Mouse (Mus musculus) lung, embryonic 16.5 days (tissue): ENCODE data around the gene Klhdc9. TPM values are rescaled to one million over a fixed set of nuclear protein-coding genes. Genes with fewer than 3 reads are reported as not detected.

Experiments
- polyA plus RNA-seq: library from polyadenylated mRNA; unstranded; fragments of >200 nt; fragmentation: Nextera tagmentation; extraction: Ambion mirVana; gene quantifications from 2 replicates; pipeline ENCODE4 v1.2.1, GENCODE M21; 2015

Gene Klhdc9
- polyA plus RNA-seq, 1 experiment from 2014 or later = 3.8 TPM

Other genes starting within 250 kb of the Klhdc9 start
- 15.7 and 20.4 TPM in 2 replicates for gene Cfap126, start 246.9 kb downstream of the Klhdc9 start, polyA plus RNA-seq
- 263 and 285 TPM in 2 replicates for gene Sdhc, start 210.2 kb downstream of the Klhdc9 start, polyA plus RNA-seq
- 0.78 and 1.3 TPM in 2 replicates for gene Mpz, start 210.1 kb downstream of the Klhdc9 start, polyA plus RNA-seq
- gene Pcp4l1, start 164.5 kb downstream of the Klhdc9 start, polyA plus RNA-seq = 6.6 and 7.2 TPM in 2 replicates
- gene Nr1i3, start 146.8 kb downstream of the Klhdc9 start, polyA plus RNA-seq = 0.19 and 0.23 TPM in 2 replicates
- 32.0 and 33.3 TPM in 2 replicates for gene Tomm40l, start 138.3 kb downstream of the Klhdc9 start, polyA plus RNA-seq
- gene Apoa2, start 135.7 kb downstream of the Klhdc9 start, polyA plus RNA-seq = 13.3 and 111 TPM in 2 replicates
- 52.8 and 59.4 TPM in 2 replicates for gene Fcer1g, start 126.4 kb downstream of the Klhdc9 start, polyA plus RNA-seq
- gene Adamts4, start 110.4 kb downstream of the Klhdc9 start, polyA plus RNA-seq = 8.4 and 9.2 TPM in 2 replicates
- 227 and 230 TPM in 2 replicates for gene Ndufs2, start 109.4 kb downstream of the Klhdc9 start, polyA plus RNA-seq
- 92.6 and 98.6 TPM in 2 replicates for gene B4galt3, start 90.5 kb downstream of the Klhdc9 start, polyA plus RNA-seq
- 53.9 and 56.8 TPM in 2 replicates for gene Ppox, start 79.6 kb downstream of the Klhdc9 start, polyA plus RNA-seq
- 69.8 and 76.0 TPM in 2 replicates for gene Usp21, start 72.8 kb downstream of the Klhdc9 start, polyA plus RNA-seq
- 109 and 111 TPM in 2 replicates for gene Ufc1, start 65.8 kb downstream of the Klhdc9 start, polyA plus RNA-seq
- gene Dedd, start 31.7 kb downstream of the Klhdc9 start, polyA plus RNA-seq = 52.0 and 52.1 TPM in 2 replicates
- 43.5 and 44.9 TPM in 2 replicates for gene Nit1, start 15.2 kb downstream of the Klhdc9 start, polyA plus RNA-seq
- gene Pfdn2, start 15.1 kb downstream of the Klhdc9 start, polyA plus RNA-seq = 86.4 and 99.8 TPM in 2 replicates
- 7.4 and 9.4 TPM in 2 replicates for gene Nectin4, start 9.3 kb upstream of the Klhdc9 start, polyA plus RNA-seq
- 2.6 and 3.2 TPM in 2 replicates for gene Arhgap30, start 28.2 kb upstream of the Klhdc9 start, polyA plus RNA-seq
- gene Usf1, start 50.5 kb upstream of the Klhdc9 start, polyA plus RNA-seq = 73.6 and 81.7 TPM in 2 replicates
- gene Tstd1, start 58.1 kb upstream of the Klhdc9 start, polyA plus RNA-seq = 5.9 and 8.4 TPM in 2 replicates
- 134 and 145 TPM in 2 replicates for gene F11r, start 76.7 kb upstream of the Klhdc9 start, polyA plus RNA-seq
- 11.8 and 13.6 TPM in 2 replicates for gene Alyref2, start 142.7 kb upstream of the Klhdc9 start, polyA plus RNA-seq
- not detected in 2 replicates for gene Itln1, start 174.5 kb upstream of the Klhdc9 start, polyA plus RNA-seq
- gene Cd244a, start 198.4 kb upstream of the Klhdc9 start, polyA plus RNA-seq = 0.85 and 1.0 TPM in 2 replicates
- gene Ly9, start 246.6 kb upstream of the Klhdc9 start, polyA plus RNA-seq = 0.49 and 0.85 TPM in 2 replicates